22 mouse cellular contexts compared by ENCODE assay signal in the genomic region with DNA sequence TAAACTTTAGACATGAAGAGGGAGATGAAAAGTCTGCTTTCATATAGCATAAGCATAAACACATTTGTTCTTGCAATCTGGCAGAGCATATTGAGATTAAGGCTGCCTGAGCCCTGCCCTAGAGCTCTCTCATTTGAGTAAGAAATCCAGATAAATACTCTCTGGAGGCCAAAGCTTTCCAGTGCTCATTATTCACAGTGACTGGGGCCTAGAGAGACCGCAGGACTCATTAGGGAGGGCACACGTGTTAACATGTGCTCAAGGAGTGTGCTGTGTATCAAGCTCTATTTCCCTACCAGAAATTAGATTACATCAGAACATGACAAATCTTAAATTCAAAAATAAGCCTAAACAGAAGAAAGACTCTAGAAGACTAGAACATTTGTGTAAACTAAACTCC.
DNase-seq lines count a peak whose midpoint lies in the region; ATAC-seq lines count a peak whose summit lies in the region.
"Had no signal": no experiment of that assay in that cellular context is flagged by ENCODE, and none has a peak within 500 bp of the region (broad histone marks: within the 10 kb centered on the region; RNA-seq: fewer than 3 reads in every experiment).

No protein-coding gene starts in this region.

- no peak overlapping the region for H3K4me3 ChIP-seq in hindbrain, embryonic 12.5 days
- H3K4me3 ChIP-seq in hindbrain, embryonic 10.5 days: no peak overlapping the region
- no peak overlapping the region for H3K4me3 ChIP-seq in midbrain, embryonic 14.5 days (replicated peaks; ENCODE audit: low read depth, low read length)
- no peak overlapping the region for H3K4me3 ChIP-seq in midbrain, embryonic 15.5 days
- H3K4me3 ChIP-seq: embryonic facial prominence, embryonic 13.5 days; hindbrain, embryonic 15.5 days; neural tube, embryonic 13.5 days had no signal

- DNase-seq in adrenal gland, postnatal 14 days: peak; percentile 4
- DNase-seq in adrenal gland, adult 18-20 months (ENCODE audit: low spot score in 2 of 2): no peak
- no peak for DNase-seq in hindbrain, embryonic 10.5 days (ENCODE audit: low spot score)
- peak; percentile 22 for DNase-seq in midbrain, embryonic 14.5 days
- no peak for DNase-seq in gastrocnemius, postnatal 14 days
- DNase-seq: cerebellum, adult 8-10 months; gastrocnemius, postnatal 36 days; kidney, postnatal 36 days; left cerebral cortex, postnatal 4 days; liver; right cerebral cortex, postnatal 14 days; spleen, adult 18-20 months; thymus, postnatal 25 days had no signal

- no peaks in the 10 kb centered on the region for H3K9me3 ChIP-seq in hindbrain, embryonic 12.5 days (replicated peaks)
- H3K9me3 ChIP-seq in hindbrain, embryonic 10.5 days: no peaks in the 10 kb centered on the region
- H3K9me3 ChIP-seq in midbrain, embryonic 14.5 days (ENCODE audit: control insufficient read depth, low read length): no peaks in the 10 kb centered on the region
- no peaks in the 10 kb centered on the region for H3K9me3 ChIP-seq in midbrain, embryonic 15.5 days
- H3K9me3 ChIP-seq: embryonic facial prominence, embryonic 13.5 days; hindbrain, embryonic 15.5 days; neural tube, embryonic 13.5 days had no signal

- no peaks in the 10 kb centered on the region for H3K36me3 ChIP-seq in hindbrain, embryonic 12.5 days
- no peaks in the 10 kb centered on the region for H3K36me3 ChIP-seq in hindbrain, embryonic 10.5 days
- no peaks in the 10 kb centered on the region for H3K36me3 ChIP-seq in midbrain, embryonic 14.5 days (ENCODE audit: control insufficient read depth, insufficient read depth, low read length)
- no peaks in the 10 kb centered on the region for H3K36me3 ChIP-seq in midbrain, embryonic 15.5 days (replicated peaks)
- H3K36me3 ChIP-seq: embryonic facial prominence, embryonic 13.5 days; hindbrain, embryonic 15.5 days; neural tube, embryonic 13.5 days had no signal

- no peaks in the 10 kb centered on the region for H3K4me1 ChIP-seq in hindbrain, embryonic 12.5 days
- no peaks in the 10 kb centered on the region for H3K4me1 ChIP-seq in hindbrain, embryonic 10.5 days (replicated peaks)
- H3K4me1 ChIP-seq in midbrain, embryonic 14.5 days (ENCODE audit: control insufficient read depth, insufficient read depth, low read length): no peaks in the 10 kb centered on the region
- no peaks in the 10 kb centered on the region for H3K4me1 ChIP-seq in midbrain, embryonic 15.5 days
- H3K4me1 ChIP-seq: embryonic facial prominence, embryonic 13.5 days; hindbrain, embryonic 15.5 days; neural tube, embryonic 13.5 days had no signal

- H3K27ac ChIP-seq in hindbrain, embryonic 12.5 days: no peak overlapping the region
- H3K27ac ChIP-seq in hindbrain, embryonic 10.5 days: no peak overlapping the region
- H3K27ac ChIP-seq in midbrain, embryonic 14.5 days (replicated peaks; ENCODE audit: low read depth, low read length): no peak overlapping the region
- no peak overlapping the region for H3K27ac ChIP-seq in midbrain, embryonic 15.5 days
- H3K27ac ChIP-seq: embryonic facial prominence, embryonic 13.5 days; hindbrain, embryonic 15.5 days; neural tube, embryonic 13.5 days had no signal

- WGBS in hindbrain, embryonic 12.5 days: 55% methylated on average over 2 of the region's 2 CpGs
- WGBS in hindbrain, embryonic 10.5 days: 67% methylated on average over 2 of the region's 2 CpGs
- WGBS in midbrain, embryonic 14.5 days: 33% methylated on average over 2 of the region's 2 CpGs
- WGBS in midbrain, embryonic 15.5 days: 33% methylated on average over 2 of the region's 2 CpGs

- peak; percentile 71; the same call in 1 of the 2 replicates for ATAC-seq in hindbrain, embryonic 12.5 days (ENCODE audit: low FRiP score)
- ATAC-seq in midbrain, embryonic 14.5 days (ENCODE audit: low FRiP score, low TSS enrichment): no peak
- ATAC-seq in midbrain, embryonic 15.5 days (replicated peaks): no peak
- ATAC-seq: activated CD4-positive, CD25-positive, alpha-beta regulatory T cell, adult 4 months; CD4-positive, CD25-positive, alpha-beta regulatory T cell, adult 4 months; intestine, embryonic 16.5 days; lung, postnatal 0 days had no signal

- no peak overlapping the region for H3K4me2 ChIP-seq in hindbrain, embryonic 12.5 days (replicated peaks)
- H3K4me2 ChIP-seq in midbrain, embryonic 14.5 days (ENCODE audit: low read length): no peak overlapping the region
- no peak overlapping the region for H3K4me2 ChIP-seq in midbrain, embryonic 15.5 days
- H3K4me2 ChIP-seq: embryonic facial prominence, embryonic 13.5 days; hindbrain, embryonic 15.5 days; neural tube, embryonic 13.5 days had no signal

- H3K9ac ChIP-seq in hindbrain, embryonic 12.5 days: no peak overlapping the region
- H3K9ac ChIP-seq in midbrain, embryonic 14.5 days (replicated peaks; ENCODE audit: low read length): no peak overlapping the region
- no peak overlapping the region for H3K9ac ChIP-seq in midbrain, embryonic 15.5 days
- H3K9ac ChIP-seq: embryonic facial prominence, embryonic 13.5 days; hindbrain, embryonic 15.5 days; neural tube, embryonic 13.5 days had no signal

- intact Hi-C loops in gastrocnemius, postnatal 14 days (cut with DNase I; ENCODE audit: low total_unique reads): no loop called here

- no peaks in the 10 kb centered on the region for H3K27me3 ChIP-seq in hindbrain, embryonic 12.5 days
- no peaks in the 10 kb centered on the region for H3K27me3 ChIP-seq in hindbrain, embryonic 10.5 days (ENCODE audit: insufficient read depth, poor library complexity, severe bottlenecking)
- H3K27me3 ChIP-seq in midbrain, embryonic 14.5 days (ENCODE audit: control insufficient read depth, insufficient read depth, low read length): no peaks in the 10 kb centered on the region
- no peaks in the 10 kb centered on the region for H3K27me3 ChIP-seq in midbrain, embryonic 15.5 days (replicated peaks)
- H3K27me3 ChIP-seq: embryonic facial prominence, embryonic 13.5 days; hindbrain, embryonic 15.5 days; neural tube, embryonic 13.5 days had no signal

Comparison
In these comparisons a context has a peak if more than half of its experiments do, and no peak if none do; other contexts are left out.
1. DNase-seq: peak in adrenal gland, postnatal 14 days (single experiment) and midbrain, embryonic 14.5 days (single experiment); none in adrenal gland, adult 18-20 months (0 of 2), hindbrain, embryonic 10.5 days (single experiment) and gastrocnemius, postnatal 14 days (single experiment).